In the genomic region with DNA sequence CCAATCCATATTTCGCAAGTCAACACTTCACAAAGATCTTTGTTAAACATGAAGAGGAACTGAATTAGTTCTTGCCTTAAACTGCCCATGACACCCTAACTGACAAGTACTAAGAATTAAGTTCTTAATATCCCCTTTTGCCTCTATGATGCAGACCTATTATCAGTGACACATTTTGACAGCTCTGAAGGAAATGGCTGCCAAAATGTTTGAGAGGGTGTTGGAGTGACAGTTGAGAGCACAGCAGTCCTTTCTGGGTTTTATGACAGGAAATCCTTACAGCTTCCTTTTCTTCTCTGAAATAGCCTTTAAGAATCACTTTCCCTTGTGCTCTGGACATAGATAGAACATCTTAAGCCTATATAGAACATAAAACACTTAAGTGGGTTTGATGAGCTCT, we compare ENCODE assay signal across 12 mouse cellular contexts.
"Had no signal": no experiment of that assay in that cellular context is flagged by ENCODE, and none has a peak within 500 bp of the region (broad histone marks: within the 10 kb centered on the region; RNA-seq: fewer than 3 reads in every experiment).

No protein-coding gene starts in this region.

- H3K4me3 ChIP-seq: megakaryocyte, embryonic 14.5 days; midbrain, embryonic 13.5 days; midbrain, embryonic 15.5 days; neural tube, embryonic 12.5 days had no signal

- H3K27ac ChIP-seq: midbrain, embryonic 13.5 days; midbrain, embryonic 15.5 days; neural tube, embryonic 12.5 days had no signal

- H3K4me1 ChIP-seq: megakaryocyte, embryonic 14.5 days; midbrain, embryonic 13.5 days; midbrain, embryonic 15.5 days; neural tube, embryonic 12.5 days had no signal

- H3K9ac ChIP-seq: lung, embryonic 14.5 days; midbrain, embryonic 13.5 days; midbrain, embryonic 15.5 days; neural tube, embryonic 12.5 days had no signal

- H3K9me3 ChIP-seq: midbrain, embryonic 13.5 days; midbrain, embryonic 15.5 days; neural tube, embryonic 12.5 days had no signal

- H3K36me3 ChIP-seq: midbrain, embryonic 13.5 days; midbrain, embryonic 15.5 days; neural tube, embryonic 12.5 days had no signal

- DNase-seq: lung, adult 18-20 months; lung, embryonic 14.5 days; lung, postnatal 10 days; lung, postnatal 4 days; right cerebral cortex, postnatal 14 days; thymus, adult 18-20 months; thymus, postnatal 14 days; thymus, postnatal 4 days had no signal

- ATAC-seq: midbrain, embryonic 13.5 days; midbrain, embryonic 15.5 days had no signal

- H3K27me3 ChIP-seq: megakaryocyte, embryonic 14.5 days; midbrain, embryonic 13.5 days; midbrain, embryonic 15.5 days; neural tube, embryonic 12.5 days had no signal
